Mouse (Mus musculus): ENCODE data around the gene Gm45234.

DNA sequence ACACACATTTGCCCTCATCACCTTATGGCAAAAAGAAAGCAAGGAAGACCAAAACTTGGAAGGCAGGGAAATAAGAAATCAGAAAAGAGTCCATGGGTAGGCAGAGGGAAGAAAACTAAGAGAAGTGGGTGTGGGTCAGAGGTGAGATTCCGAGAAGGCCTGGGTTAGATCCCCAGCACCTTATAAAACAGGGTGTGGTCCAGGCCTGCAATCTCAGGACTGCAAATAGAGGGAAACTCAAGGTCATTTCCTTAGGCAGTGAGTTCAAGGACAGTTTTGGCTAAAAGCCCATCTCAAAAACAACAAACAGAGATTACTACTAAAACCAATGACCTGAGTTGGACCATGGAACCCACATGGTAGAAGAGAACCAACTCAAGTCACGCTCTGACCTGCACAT is 2.0 kb downstream of the Gm45234 start:
- TF ChIP-seq CTCF (IDR thresholded peaks at IDR 0.05; ENCODE audit: low read depth, low read length) (no peak), POLR2A (IDR thresholded peaks at IDR 0.05; ENCODE audit: insufficient read depth, low read length) (no peak), EP300 (IDR thresholded peaks at IDR 0.05; ENCODE audit: insufficient read depth, low read depth, low read length) (no peak)
